Mouse (Mus musculus) limb, embryonic 14.5 days (tissue): Measurements from ENCODE around the gene Clta. TPM values are rescaled to one million over a fixed set of nuclear protein-coding genes. Genes with fewer than 3 reads are reported as not detected.
A peak's percentile ranks its signal among the peaks of the same experiment; 100 is the strongest.

Experiments used
- ATAC-seq: fragments of 200-750 bp; cut with Nextera tagmentation; 2 replicates; pipeline ENCODE4 v1.8.0; 2017; ENCODE audit warnings: low read depth, moderate number of reproducible peaks, moderate TSS enrichment; ENCODE audit not compliant: low FRiP score
- DNase-seq: peaks from one replicate; pipeline ENCODE4 v3.0.0-alpha.2; 2015; ENCODE audit warnings: low spot score
- H3K27ac ChIP-seq: fragments of 300-500 bp; sonication (generic); replicated peaks from 2 replicates; pipeline ENCODE4 v1.5.1; 2014; ENCODE audit warnings: low read depth, mild to moderate bottlenecking, low read length, moderate library complexity, mixed read lengths
- H3K27me3 ChIP-seq: fragments of 300-500 bp; sonication (generic); 2 replicates; pipeline ENCODE4 v1.6.1; 2014; ENCODE audit warnings: low read length, mixed read lengths; ENCODE audit not compliant: control insufficient read depth, insufficient read depth
- H3K36me3 ChIP-seq: fragments of 300-500 bp; sonication (generic); 2 replicates; pipeline ENCODE4 v1.6.1; 2014; ENCODE audit warnings: mild to moderate bottlenecking, low read length, moderate library complexity, mixed read lengths; ENCODE audit not compliant: control insufficient read depth, insufficient read depth
- H3K4me1 ChIP-seq: fragments of 300-500 bp; sonication (generic); 2 replicates; pipeline ENCODE4 v1.6.1; 2014; ENCODE audit warnings: antibody characterized with exemption, low read length, mixed read lengths; ENCODE audit not compliant: control insufficient read depth, insufficient read depth
- H3K4me2 ChIP-seq: fragments of 300-500 bp; sonication (generic); replicated peaks from 2 replicates; pipeline ENCODE4 v1.6.1; 2014; ENCODE audit warnings: low read depth, mild to moderate bottlenecking, low read length, moderate library complexity; ENCODE audit not compliant: severe bottlenecking
- H3K4me3 ChIP-seq: fragments of 300-500 bp; sonication (generic); replicated peaks from 2 replicates; pipeline ENCODE4 v1.5.1; 2014; ENCODE audit warnings: low read length
- H3K9ac ChIP-seq: fragments of 300-500 bp; sonication (generic); 2 replicates; pipeline ENCODE4 v1.6.1; 2014; ENCODE audit warnings: mild to moderate bottlenecking, low read depth, low read length, moderate library complexity; ENCODE audit not compliant: severe bottlenecking
- H3K9me3 ChIP-seq: fragments of 300-500 bp; sonication (generic); 2 replicates; pipeline ENCODE4 v1.6.1; 2016; ENCODE audit warnings: low read length; ENCODE audit not compliant: control insufficient read depth
- POLR2A ChIP-seq: fragments of 200-500 bp; IDR thresholded peaks from 2 replicates; pipeline ENCODE4 v1.8.0; 2012; ENCODE audit warnings: inconsistent platforms, mild to moderate bottlenecking, moderate library complexity, borderline replicate concordance; ENCODE audit not compliant: insufficient read depth, insufficient read length; ENCODE audit errors: extremely low read depth
- WGBS: fragments of 180-500 bp; shearing (Covaris S2); extraction: QIAGEN DNeasy Blood & Tissue Kit; methylation state at CpG from one replicate; pipeline ENCODE4 v1.1.7; 2014; 5-methylcytosine and 5-hydroxymethylcytosine counted together
- polyA plus RNA-seq, 2 experiments: library from polyadenylated mRNA; depleted of rRNA in 1 of 2; stranded (reverse) in 1 of 2; unstranded in 1 of 2; fragments of >200 nt; fragmentation: Nextera tagmentation in 1 of 2; extraction: Ambion mirVana in 1 of 2; gene quantifications; 2 replicates each; pipeline versions ENCODE4 v1.2.1 to v1.2.3; 2012 to 2014

Clta gene
- polyA plus RNA-seq, 2 experiments: 252 to 361 TPM

DNA sequence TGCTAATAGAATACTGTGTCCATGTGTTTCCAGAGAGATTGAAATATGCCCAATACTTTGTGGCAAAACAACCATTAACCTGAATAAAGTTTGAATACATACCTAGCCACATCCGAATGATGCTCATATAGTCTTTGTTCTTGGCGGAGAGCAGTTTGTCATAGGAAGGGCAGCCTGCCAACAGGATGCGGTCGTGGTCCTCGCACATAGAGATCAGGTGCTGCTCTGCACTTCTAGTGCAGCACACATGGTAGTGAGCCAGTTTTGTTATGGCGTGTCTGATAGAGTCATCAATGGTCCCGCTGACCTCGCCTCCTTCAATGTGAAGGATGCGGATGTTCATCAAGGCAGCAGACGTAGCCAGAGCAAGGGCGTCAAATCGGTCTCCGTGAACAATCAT is 55.4 kb downstream of the Clta start:
- no peak overlapping the region for H3K4me2 ChIP-seq
- no peak for ATAC-seq
- DNase-seq: no peak
- H3K9me3 ChIP-seq: no peaks in the 10 kb centered on the region
- no peaks in the 10 kb centered on the region for H3K4me1 ChIP-seq
- H3K27me3 ChIP-seq: no peaks in the 10 kb centered on the region
- H3K9ac ChIP-seq: no peak overlapping the region
- peaks cover 18% of the 10 kb centered on the region for H3K36me3 ChIP-seq
- H3K27ac ChIP-seq: no peak overlapping the region
- WGBS: 94% methylated on average over 13 of the region's 13 CpGs
- no peak for TF ChIP-seq POLR2A
- H3K4me3 ChIP-seq: no peak overlapping the region

- no peak overlapping the region for H3K4me3 ChIP-seq
- no peaks in the 10 kb centered on the region for H3K27me3 ChIP-seq
- TF ChIP-seq POLR2A: no peak
- H3K36me3 ChIP-seq: peaks cover 25% of the 10 kb centered on the region
- 64% methylated on average over 9 of the region's 9 CpGs for WGBS
- no peak for DNase-seq
- H3K4me1 ChIP-seq: no peaks in the 10 kb centered on the region
- no peaks in the 10 kb centered on the region for H3K9me3 ChIP-seq
- no peak overlapping the region for H3K27ac ChIP-seq
- H3K9ac ChIP-seq: no peak overlapping the region
- ATAC-seq: no peak
- no peak overlapping the region for H3K4me2 ChIP-seq
Measured at GRCm38 (mm10) chr4:44062062-44062461, 57.8 kb downstream of the Clta start.

GRCm38 (mm10) chr4:44062816-44063215 is 58.6 kb downstream of the Clta start:
- no peaks in the 10 kb centered on the region for H3K4me1 ChIP-seq
- TF ChIP-seq POLR2A: no peak

DNA sequence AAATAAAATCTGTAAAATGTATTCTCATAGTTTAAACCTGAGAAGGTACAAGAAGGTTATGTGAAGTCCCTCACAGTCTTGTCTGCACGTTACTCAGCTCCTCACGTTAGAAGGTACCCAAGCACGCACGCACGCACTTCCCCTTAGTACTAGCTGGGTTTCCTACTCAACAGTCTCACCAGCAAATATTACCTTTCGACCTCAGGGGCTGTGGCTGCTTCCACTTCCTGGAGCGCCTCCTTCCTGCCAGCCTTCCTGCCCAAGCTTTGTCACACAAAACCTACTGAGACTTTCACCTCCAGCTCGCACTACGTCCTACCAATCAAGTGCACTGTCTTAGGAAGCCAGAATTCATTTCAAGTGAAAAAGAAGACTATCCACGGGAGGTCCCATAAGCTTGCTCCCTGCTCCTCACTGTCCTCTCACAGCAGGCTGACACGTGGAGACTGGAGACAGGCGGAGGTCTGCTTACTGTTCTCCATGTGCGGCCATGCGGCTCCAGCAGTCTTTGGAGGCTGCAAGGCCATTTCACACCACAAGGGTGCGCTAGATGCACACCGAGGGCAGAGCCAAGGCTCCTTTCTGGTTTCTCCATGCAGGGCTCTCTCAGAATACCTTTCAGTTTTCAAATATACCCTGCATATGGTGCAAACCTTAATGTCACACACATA is 61.2 kb downstream of the Clta start:
- Histone ChIP-seq H3K9ac (no peak overlapping the region), H3K4me2 (peak overlapping the region; percentile 18; the same call in 1 of the 2 replicates), H3K9me3 (no peaks in the 10 kb centered on the region), H3K4me1 (no peaks in the 10 kb centered on the region), H3K27ac (no peak overlapping the region), H3K36me3 (peaks cover 13% of the 10 kb centered on the region; the same call in 1 of the 2 replicates), H3K4me3 (no peak overlapping the region), H3K27me3 (no peaks in the 10 kb centered on the region)
- TF ChIP-seq POLR2A: no peak
- ATAC-seq (peak; percentile 75; the same call in 1 of the 2 replicates), DNase-seq (peak; percentile 86)
- WGBS: 32% methylated on average over 16 of the region's 16 CpGs

More at GRCm38 (mm10) chr4:44062816-44063215, 58.6 kb downstream of the Clta start:
- WGBS: 92% methylated on average over 14 of the region's 14 CpGs
- no peaks in the 10 kb centered on the region for H3K27me3 ChIP-seq
- H3K27ac ChIP-seq: no peak overlapping the region
- peaks cover 25% of the 10 kb centered on the region for H3K36me3 ChIP-seq
- DNase-seq: no peak
- no peak overlapping the region for H3K4me2 ChIP-seq
- no peak for ATAC-seq
- H3K9me3 ChIP-seq: no peaks in the 10 kb centered on the region
- H3K4me3 ChIP-seq: no peak overlapping the region
- no peak overlapping the region for H3K9ac ChIP-seq

DNA sequence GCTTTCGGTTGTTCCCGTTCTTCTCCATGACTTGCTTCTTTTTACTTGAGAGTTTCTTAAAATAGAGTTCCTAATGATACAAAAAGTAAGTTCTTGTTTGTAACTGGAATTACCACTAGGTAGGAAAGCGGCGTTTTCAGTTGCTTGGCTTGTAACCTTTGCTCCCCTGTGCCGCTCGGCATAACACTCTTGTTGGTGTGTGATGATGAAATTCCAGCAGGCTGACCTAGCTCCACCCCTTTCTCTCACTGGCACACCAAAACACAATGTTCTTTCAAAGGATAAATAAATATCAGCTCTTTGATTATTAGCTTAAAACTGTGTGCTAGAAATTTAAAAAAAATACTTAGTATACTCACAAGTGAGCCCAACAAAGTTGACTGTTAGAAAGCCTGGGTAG is 62.6 kb downstream of the Clta start:
- no peak for ATAC-seq
- Histone ChIP-seq H3K9ac (no peak overlapping the region), H3K4me2 (no peak overlapping the region), H3K4me1 (peaks cover 8% of the 10 kb centered on the region; the same call in 1 of the 2 replicates), H3K36me3 (peaks cover 13% of the 10 kb centered on the region; the same call in 1 of the 2 replicates), H3K9me3 (no peaks in the 10 kb centered on the region), H3K27ac (no peak overlapping the region), H3K4me3 (no peak overlapping the region), H3K27me3 (no peaks in the 10 kb centered on the region)
- DNase-seq: no peak
- WGBS: 78% methylated on average over 6 of the region's 6 CpGs
- TF ChIP-seq POLR2A: no peak

DNA sequence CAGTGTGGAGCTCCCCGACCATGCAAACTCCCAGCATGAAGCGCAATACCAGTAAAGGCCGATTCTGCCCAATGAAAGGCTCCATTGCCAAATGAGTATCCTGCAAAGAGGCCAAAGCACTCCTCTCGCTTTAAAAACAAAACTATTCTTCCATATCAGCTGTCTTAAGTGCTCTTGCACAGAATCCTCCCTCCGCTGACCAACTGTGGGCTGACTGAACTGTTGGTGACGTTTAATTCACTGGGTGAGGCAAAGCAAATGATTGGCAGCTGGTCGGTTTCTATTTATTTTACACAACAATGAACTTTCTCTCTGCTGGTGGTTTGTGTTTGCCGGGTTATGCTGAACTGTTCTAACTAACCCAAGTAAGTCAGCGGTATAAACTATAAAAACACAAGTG is 64.5 kb downstream of the Clta start:
- peaks cover 8% of the 10 kb centered on the region; the same call in 1 of the 2 replicates for H3K4me1 ChIP-seq
- H3K4me3 ChIP-seq: no peak overlapping the region
- no peak overlapping the region for H3K9ac ChIP-seq
- H3K4me2 ChIP-seq: no peak overlapping the region
- no peaks in the 10 kb centered on the region for H3K27me3 ChIP-seq
- DNase-seq (no peak), ATAC-seq (no peak)
- TF ChIP-seq POLR2A: no peak
- H3K36me3 ChIP-seq: peaks cover 6% of the 10 kb centered on the region; the same call in 1 of the 2 replicates
- H3K9me3 ChIP-seq: no peaks in the 10 kb centered on the region
- no peak overlapping the region for H3K27ac ChIP-seq
- WGBS: 61% methylated on average over 9 of the region's 9 CpGs
